Mouse (Mus musculus) bone marrow macrophage, adult 2 months (primary cell): ENCODE measurements around the gene Tpd52l1.

Experiments used
- CTCF ChIP-seq: IDR thresholded peaks from 2 replicates; pipeline ENCODE4 v1.5.1; 2012; ENCODE audit warnings: low read depth, mild to moderate bottlenecking, low read length, moderate library complexity
- POLR2A ChIP-seq: IDR thresholded peaks from 2 replicates; pipeline ENCODE4 v1.6.1; 2012; ENCODE audit warnings: mild to moderate bottlenecking, low read depth, low read length, borderline replicate concordance

- no peak for TF ChIP-seq CTCF
- no peak for TF ChIP-seq POLR2A
Observed at GRCm38 (mm10) chr10:31330286-31330962, 115.3 kb downstream of the Tpd52l1 start.
